Mouse (Mus musculus) cerebellum, adult 2 months (tissue): ENCODE measurements at regions not wholly inside any gene's neighbourhood (a gene's known extent, or its start where the extent isn't known, plus 50 kb on each side); places are given as distances from the start of the nearest gene placed in this dataset.

Experiments used
- CTCF ChIP-seq: fragments of 200-500 bp; IDR thresholded peaks from 2 replicates; pipeline ENCODE4 v1.5.1; 2011; ENCODE audit warnings: low read depth, mild to moderate bottlenecking, control low read depth, low read length, moderate library complexity, borderline replicate concordance; ENCODE audit not compliant: insufficient read depth
- POLR2A ChIP-seq: fragments of 200-500 bp; IDR thresholded peaks from 2 replicates; pipeline ENCODE4 v1.6.1; 2011; ENCODE audit warnings: low read length, control low read depth, borderline replicate concordance; ENCODE audit not compliant: insufficient read depth

DNA sequence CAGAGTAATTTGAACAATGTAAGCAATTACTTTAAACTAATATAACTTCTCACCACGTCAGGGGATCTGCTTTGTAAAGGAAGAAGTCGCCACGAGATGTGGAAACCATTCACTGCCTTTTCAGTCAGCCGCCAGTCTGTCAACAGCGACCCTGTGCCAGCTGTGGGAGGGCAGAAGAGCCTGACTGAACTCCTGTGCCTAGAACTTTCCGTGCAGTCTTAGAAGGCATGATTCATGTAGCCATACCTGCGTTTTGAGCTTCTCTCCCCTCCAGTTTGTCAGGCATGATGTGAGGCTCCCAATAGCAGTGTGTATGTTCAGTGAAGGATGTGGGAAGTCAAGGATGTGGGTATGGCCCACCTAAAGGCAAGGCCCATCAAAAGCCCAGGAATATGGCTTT is 109.1 kb upstream of the Clstn2 start:
- TF ChIP-seq CTCF (no peak), POLR2A (no peak)
